Mouse (Mus musculus): Measurements from ENCODE around the gene Rtl5.
"Not testable (repeated sequence)": the region's sequence is repeated elsewhere in the genome, so short reads cannot be mapped to it uniquely, and the experiment has no call there.

The Rtl5 gene

GRCm38 (mm10) chrX:102070591-102071471 lies at the start of gene Rtl5:
Rtl5 (minus strand) TSS chrX:102071304.
- DNase-seq (ENCODE audit: inconsistent ontology term), result peak; percentile 76

- DNase-seq (ENCODE audit: inconsistent ontology term), result peak; percentile 96
Measured at GRCm38 (mm10) chrX:102119042-102119864, 48.1 kb upstream of the Rtl5 start, which contains the start of gene Pin4. Pin4 (plus strand) TSS chrX:102119447.

GRCm38 (mm10) chrX:102115676-102116075 lies 44.6 kb upstream of the Rtl5 start:
- peak; percentile 49 for DNase-seq (ENCODE audit: inconsistent ontology term)

GRCm38 (mm10) chrX:102109349-102109748 lies 38.2 kb upstream of the Rtl5 start:
- DNase-seq (ENCODE audit: inconsistent ontology term), result not testable (repeated sequence)

GRCm38 (mm10) chrX:102103830-102104229 lies 32.7 kb upstream of the Rtl5 start:
- not testable (repeated sequence) for DNase-seq (ENCODE audit: inconsistent ontology term)

- no peak for DNase-seq (ENCODE audit: inconsistent ontology term)
Measured at GRCm38 (mm10) chrX:102101886-102102285, 30.8 kb upstream of the Rtl5 start.

- no peak for DNase-seq (ENCODE audit: inconsistent ontology term)
Measured at GRCm38 (mm10) chrX:102094381-102094904, 23.3 kb upstream of the Rtl5 start.

- no peak for DNase-seq (ENCODE audit: inconsistent ontology term)
Measured at GRCm38 (mm10) chrX:102090605-102091004, 19.5 kb upstream of the Rtl5 start.

GRCm38 (mm10) chrX:102085798-102086443 lies 14.8 kb upstream of the Rtl5 start:
- DNase-seq (ENCODE audit: inconsistent ontology term), result no peak

GRCm38 (mm10) chrX:102082340-102082739 lies 11.2 kb upstream of the Rtl5 start:
- no peak for DNase-seq (ENCODE audit: inconsistent ontology term)

GRCm38 (mm10) chrX:102081573-102082279 lies 10.6 kb upstream of the Rtl5 start:
- DNase-seq (ENCODE audit: inconsistent ontology term), result no peak

GRCm38 (mm10) chrX:102081076-102081475 lies 10.0 kb upstream of the Rtl5 start:
- DNase-seq (ENCODE audit: inconsistent ontology term), result no peak

- peak; percentile 89 for DNase-seq (ENCODE audit: inconsistent ontology term)
Measured at GRCm38 (mm10) chrX:102076886-102077765, 6.0 kb upstream of the Rtl5 start.

- no peak for DNase-seq (ENCODE audit: inconsistent ontology term)
Measured at GRCm38 (mm10) chrX:102075158-102075557, 4.1 kb upstream of the Rtl5 start.

GRCm38 (mm10) chrX:102074435-102074834 lies 3.3 kb upstream of the Rtl5 start:
- no peak for DNase-seq (ENCODE audit: inconsistent ontology term)

- no peak for DNase-seq (ENCODE audit: inconsistent ontology term)
Measured at GRCm38 (mm10) chrX:102073605-102074325, 2.7 kb upstream of the Rtl5 start.

GRCm38 (mm10) chrX:102071517-102071916 lies 413 bp upstream of the Rtl5 start:
- DNase-seq (ENCODE audit: inconsistent ontology term), result no peak

GRCm38 (mm10) chrX:102068811-102069540 lies 2.1 kb downstream of the Rtl5 start:
- no peak for DNase-seq (ENCODE audit: inconsistent ontology term)

GRCm38 (mm10) chrX:102067118-102067517 lies 4.0 kb downstream of the Rtl5 start:
- DNase-seq (ENCODE audit: inconsistent ontology term), result no peak
